9 mouse cellular contexts compared by ENCODE assay signal in genomic region chr5:137783901-137784540, GRCm38 (mm10). TPM values are rescaled to one million over a fixed set of nuclear protein-coding genes. Genes with fewer than 3 reads are reported as not detected.
A peak's percentile ranks its signal among the peaks of the same experiment; 100 is the strongest.
DNase-seq lines count a peak whose midpoint lies in the region; ATAC-seq lines count a peak whose summit lies in the region.
"Had no signal": no experiment of that assay in that cellular context is flagged by ENCODE, and none has a peak within 500 bp of the region (broad histone marks: within the 10 kb centered on the region; RNA-seq: fewer than 3 reads in every experiment).

No protein-coding gene starts in this region.

- H3K4me2 ChIP-seq in kidney, embryonic 14.5 days (replicated peaks; ENCODE audit: low read depth, low read length): peak overlapping the region; percentile 77
- H3K4me2 ChIP-seq in embryonic facial prominence, embryonic 11.5 days (ENCODE audit: low read depth, low read length): peak overlapping the region; percentile 60
- peak overlapping the region; percentile 73 for H3K4me2 ChIP-seq in hindbrain, embryonic 16.5 days (ENCODE audit: low read length)
- H3K4me2 ChIP-seq in midbrain, embryonic 16.5 days (ENCODE audit: low read length): peak overlapping the region; percentile 90

- no peak for DNase-seq in kidney, postnatal 14 days
- no peak for DNase-seq in embryonic facial prominence, embryonic 11.5 days (ENCODE audit: low spot score)
- no peak for DNase-seq in right cerebral cortex, adult 18-20 months
- DNase-seq in thymus, postnatal 36 days: no peak
- no peak for DNase-seq in urinary bladder, adult 2 months (ENCODE audit: low spot score)

- H3K27ac ChIP-seq in kidney, embryonic 14.5 days (ENCODE audit: low read depth, low read length): no peak overlapping the region
- H3K27ac ChIP-seq in embryonic facial prominence, embryonic 11.5 days (replicated peaks; ENCODE audit: low read depth, low read length): no peak overlapping the region
- H3K27ac ChIP-seq in hindbrain, embryonic 16.5 days (ENCODE audit: low read depth, low read length): no peak overlapping the region
- H3K27ac ChIP-seq in midbrain, embryonic 16.5 days (ENCODE audit: low read length): no peak overlapping the region; the same call in 1 of the 2 replicates

- no peaks in the 10 kb centered on the region for H3K27me3 ChIP-seq in kidney, embryonic 14.5 days (ENCODE audit: control insufficient read depth, insufficient read depth, low read length)
- H3K27me3 ChIP-seq in embryonic facial prominence, embryonic 11.5 days (ENCODE audit: control insufficient read depth, insufficient read depth, low read length): no peaks in the 10 kb centered on the region
- no peaks in the 10 kb centered on the region for H3K27me3 ChIP-seq in hindbrain, embryonic 16.5 days (replicated peaks; ENCODE audit: control insufficient read depth, insufficient read depth, low read length)
- no peaks in the 10 kb centered on the region for H3K27me3 ChIP-seq in midbrain, embryonic 16.5 days (ENCODE audit: control insufficient read depth, insufficient read depth, low read depth, low read length)
- H3K27me3 ChIP-seq: Patski had no signal

- WGBS in kidney, embryonic 14.5 days: 68% methylated on average over 9 of the region's 9 CpGs
- 81% methylated on average over 9 of the region's 9 CpGs for WGBS in embryonic facial prominence, embryonic 11.5 days
- WGBS in hindbrain, embryonic 16.5 days: 68% methylated on average over 9 of the region's 9 CpGs
- 72% methylated on average over 9 of the region's 9 CpGs for WGBS in midbrain, embryonic 16.5 days

- peaks cover 29% of the 10 kb centered on the region for H3K4me1 ChIP-seq in kidney, embryonic 14.5 days (ENCODE audit: control insufficient read depth, insufficient read depth, low read length)
- H3K4me1 ChIP-seq in embryonic facial prominence, embryonic 11.5 days (ENCODE audit: control insufficient read depth, insufficient read depth, low read length): peaks cover 8% of the 10 kb centered on the region
- H3K4me1 ChIP-seq in hindbrain, embryonic 16.5 days (ENCODE audit: control insufficient read depth, insufficient read depth, low read depth, low read length): peaks cover 45% of the 10 kb centered on the region
- H3K4me1 ChIP-seq in midbrain, embryonic 16.5 days (ENCODE audit: control insufficient read depth, insufficient read depth, low read length): peaks cover 54% of the 10 kb centered on the region

- H3K9me3 ChIP-seq in kidney, embryonic 14.5 days (ENCODE audit: control insufficient read depth, low read length): no peaks in the 10 kb centered on the region
- no peaks in the 10 kb centered on the region for H3K9me3 ChIP-seq in embryonic facial prominence, embryonic 11.5 days (replicated peaks; ENCODE audit: control insufficient read depth, low read length)
- no peaks in the 10 kb centered on the region for H3K9me3 ChIP-seq in hindbrain, embryonic 16.5 days (ENCODE audit: control insufficient read depth, low read length)
- no peaks in the 10 kb centered on the region for H3K9me3 ChIP-seq in midbrain, embryonic 16.5 days (replicated peaks; ENCODE audit: control insufficient read depth, low read length, poor library complexity, severe bottlenecking)

- H3K36me3 ChIP-seq in kidney, embryonic 14.5 days (ENCODE audit: control insufficient read depth, insufficient read depth, low read length): peaks cover 49% of the 10 kb centered on the region
- H3K36me3 ChIP-seq in embryonic facial prominence, embryonic 11.5 days (replicated peaks; ENCODE audit: control insufficient read depth, insufficient read depth, low read depth, low read length): no peaks in the 10 kb centered on the region; the same call in none of the 2 replicates
- peaks cover 19% of the 10 kb centered on the region; the same call in 1 of the 2 replicates for H3K36me3 ChIP-seq in hindbrain, embryonic 16.5 days (ENCODE audit: control insufficient read depth, insufficient read depth, low read length)
- H3K36me3 ChIP-seq in midbrain, embryonic 16.5 days (ENCODE audit: control insufficient read depth, insufficient read depth, low read length): peaks cover 17% of the 10 kb centered on the region

- H3K4me3 ChIP-seq in kidney, embryonic 14.5 days (ENCODE audit: low read length): peak overlapping the region; percentile 87
- H3K4me3 ChIP-seq in embryonic facial prominence, embryonic 11.5 days (ENCODE audit: low read depth, low read length): peak overlapping the region; percentile 83
- H3K4me3 ChIP-seq in hindbrain, embryonic 16.5 days (ENCODE audit: low read length): peak overlapping the region; percentile 77
- H3K4me3 ChIP-seq in midbrain, embryonic 16.5 days (ENCODE audit: low read depth, low read length): peak overlapping the region; percentile 79

- peak overlapping the region; percentile 97 for H3K9ac ChIP-seq in kidney, embryonic 14.5 days (ENCODE audit: low read depth, low read length)
- peak overlapping the region; percentile 37 for H3K9ac ChIP-seq in embryonic facial prominence, embryonic 11.5 days (replicated peaks; ENCODE audit: low read length)
- H3K9ac ChIP-seq in hindbrain, embryonic 16.5 days (ENCODE audit: low read depth, low read length): peak overlapping the region; percentile 2; the same call in 1 of the 2 replicates
- H3K9ac ChIP-seq in midbrain, embryonic 16.5 days (ENCODE audit: low read depth, low read length): peak overlapping the region; percentile 91

- ATAC-seq in kidney, embryonic 14.5 days (ENCODE audit: low FRiP score, low TSS enrichment): no peak
- ATAC-seq in embryonic facial prominence, embryonic 11.5 days (replicated peaks; ENCODE audit: insufficient number of reproducible peaks, low FRiP score, low TSS enrichment, low read depth): no peak
- ATAC-seq in hindbrain, embryonic 16.5 days: no peak
- no peak for ATAC-seq in midbrain, embryonic 16.5 days
- ATAC-seq: Patski had no signal

RNA-seq across cellular contexts. Expression of gene Mepce, which starts 3.4 kb away (rescaled TPM):
- 11.8 and 16.4 TPM in 2 replicates for polyA plus RNA-seq in kidney, embryonic 14.5 days (2014; fragmentation: Nextera tagmentation; extraction: Ambion mirVana)
- polyA plus RNA-seq in embryonic facial prominence, embryonic 11.5 days (2014; fragmentation: Nextera tagmentation; extraction: Ambion mirVana): 11.5 and 12.5 TPM in 2 replicates
- 11.1 and 12.2 TPM in 2 replicates for polyA plus RNA-seq in hindbrain, embryonic 16.5 days (2015; fragmentation: Nextera tagmentation; extraction: Ambion mirVana)
- polyA plus RNA-seq in midbrain, embryonic 16.5 days (2015; fragmentation: Nextera tagmentation; extraction: Ambion mirVana): 10.4 and 11.6 TPM in 2 replicates
- polyA plus RNA-seq in urinary bladder, adult 2 months (2012; rRNA removed): 33.9 and 39.3 TPM in 2 replicates

RNA-seq across cellular contexts. Expression of gene Zcwpw1, which starts 3.6 kb away (rescaled TPM):
- 21.8 and 27.4 TPM in 2 replicates for polyA plus RNA-seq in kidney, embryonic 14.5 days (2014; fragmentation: Nextera tagmentation; extraction: Ambion mirVana)
- polyA plus RNA-seq in embryonic facial prominence, embryonic 11.5 days (2014; fragmentation: Nextera tagmentation; extraction: Ambion mirVana): 22.0 and 23.1 TPM in 2 replicates
- 11.2 and 13.5 TPM in 2 replicates for polyA plus RNA-seq in hindbrain, embryonic 16.5 days (2015; fragmentation: Nextera tagmentation; extraction: Ambion mirVana)
- polyA plus RNA-seq in midbrain, embryonic 16.5 days (2015; fragmentation: Nextera tagmentation; extraction: Ambion mirVana): 11.6 and 13.1 TPM in 2 replicates
- polyA plus RNA-seq in urinary bladder, adult 2 months (2012; rRNA removed): 3.3 and 5.0 TPM in 2 replicates

RNA-seq across cellular contexts. Expression of gene Ppp1r35, which starts 5.4 kb away (rescaled TPM):
- polyA plus RNA-seq in kidney, embryonic 14.5 days (2014; fragmentation: Nextera tagmentation; extraction: Ambion mirVana): 41.6 and 54.8 TPM in 2 replicates
- polyA plus RNA-seq in embryonic facial prominence, embryonic 11.5 days (2014; fragmentation: Nextera tagmentation; extraction: Ambion mirVana): 57.6 and 65.1 TPM in 2 replicates
- polyA plus RNA-seq in hindbrain, embryonic 16.5 days (2015; fragmentation: Nextera tagmentation; extraction: Ambion mirVana): 34.9 and 41.8 TPM in 2 replicates
- polyA plus RNA-seq in midbrain, embryonic 16.5 days (2015; fragmentation: Nextera tagmentation; extraction: Ambion mirVana): 33.5 and 36.6 TPM in 2 replicates
- polyA plus RNA-seq in urinary bladder, adult 2 months (2012; rRNA removed): 20.1 and 26.6 TPM in 2 replicates

RNA-seq across cellular contexts. Expression of gene Tsc22d4, which starts 38.5 kb away (rescaled TPM):
- polyA plus RNA-seq in kidney, embryonic 14.5 days (2014; fragmentation: Nextera tagmentation; extraction: Ambion mirVana): 104 and 121 TPM in 2 replicates
- polyA plus RNA-seq in embryonic facial prominence, embryonic 11.5 days (2014; fragmentation: Nextera tagmentation; extraction: Ambion mirVana): 76.1 and 78.8 TPM in 2 replicates
- 101 and 150 TPM in 2 replicates for polyA plus RNA-seq in hindbrain, embryonic 16.5 days (2015; fragmentation: Nextera tagmentation; extraction: Ambion mirVana)
- polyA plus RNA-seq in midbrain, embryonic 16.5 days (2015; fragmentation: Nextera tagmentation; extraction: Ambion mirVana): 55.4 and 74.1 TPM in 2 replicates
- polyA plus RNA-seq in urinary bladder, adult 2 months (2012; rRNA removed): 68.8 and 109 TPM in 2 replicates

RNA-seq across cellular contexts. Expression of gene Nyap1, which starts 42.6 kb away (rescaled TPM):
- polyA plus RNA-seq in kidney, embryonic 14.5 days (2014; fragmentation: Nextera tagmentation; extraction: Ambion mirVana): 0.56 and 1.1 TPM in 2 replicates
- polyA plus RNA-seq in embryonic facial prominence, embryonic 11.5 days (2014; fragmentation: Nextera tagmentation; extraction: Ambion mirVana): 1.6 and 2.5 TPM in 2 replicates
- polyA plus RNA-seq in hindbrain, embryonic 16.5 days (2015; fragmentation: Nextera tagmentation; extraction: Ambion mirVana): 44.0 and 50.2 TPM in 2 replicates
- polyA plus RNA-seq in midbrain, embryonic 16.5 days (2015; fragmentation: Nextera tagmentation; extraction: Ambion mirVana): 67.2 and 67.5 TPM in 2 replicates
- 6.7 and 7.6 TPM in 2 replicates for polyA plus RNA-seq in urinary bladder, adult 2 months (2012; rRNA removed)

Comparison
In these comparisons a context has a peak if more than half of its experiments do, and no peak if none do; other contexts are left out.
1. H3K9ac ChIP-seq: peak in every context shown above with its lines; median percentile 97 in kidney, embryonic 14.5 days; 91 in midbrain, embryonic 16.5 days; 37 in embryonic facial prominence, embryonic 11.5 days; 2 in hindbrain, embryonic 16.5 days.